Mouse (Mus musculus): ENCODE results near the gene Vcl.
A peak's percentile ranks its signal among the peaks of the same experiment; 100 is the strongest.

- TF ChIP-seq POLR2A (IDR thresholded peaks at IDR 0.05; ENCODE audit: low read depth, low read length) (no peak), CTCF (conservative IDR thresholded peaks at IDR 0.05; ENCODE audit: insufficient read depth, insufficient read length, low read depth, low read length) (peak; percentile 46)
These were observed 64.0 kb downstream of the Vcl start for GRCm38 (mm10) chr14:20993067-20993691.

Measured in kidney, adult 2 months (tissue).